Comparison of ENCODE assay signal across 17 mouse cellular contexts in the genomic region with DNA sequence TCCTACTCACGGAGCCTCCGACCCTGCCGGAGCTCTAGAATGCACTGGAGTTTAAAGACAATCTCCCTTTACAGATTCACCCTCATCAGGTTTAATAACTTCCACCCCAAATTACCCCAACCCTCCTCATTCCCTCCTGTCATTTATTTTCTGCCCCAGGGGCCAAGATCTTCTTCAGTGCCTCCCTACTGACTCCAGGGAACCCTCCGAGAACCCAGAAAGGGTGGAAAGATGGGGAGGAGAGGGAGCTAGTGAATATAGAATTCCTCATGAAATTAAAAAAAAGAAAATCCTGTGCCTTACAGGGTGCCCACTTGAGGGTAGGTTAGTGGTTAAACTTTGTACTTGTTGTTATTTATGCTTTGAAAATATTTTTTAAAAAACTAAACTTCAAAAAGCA. TPM values are rescaled to one million over a fixed set of nuclear protein-coding genes. Genes with fewer than 3 reads are reported as not detected.
DNase-seq lines count a peak whose midpoint lies in the region; ATAC-seq and TF ChIP-seq lines count a peak whose summit lies in the region.
"Had no signal": no experiment of that assay in that cellular context is flagged by ENCODE, and none has a peak within 500 bp of the region (broad histone marks: within the 10 kb centered on the region; RNA-seq: fewer than 3 reads in every experiment).

No protein-coding gene starts in this region.

- no peak for ATAC-seq in embryonic facial prominence, embryonic 13.5 days (ENCODE audit: insufficient number of reproducible peaks, insufficient read depth, low FRiP score, low TSS enrichment, low read depth)
- no peak for ATAC-seq in midbrain, embryonic 14.5 days (ENCODE audit: low FRiP score, low TSS enrichment)
- ATAC-seq: intestine, embryonic 16.5 days; lung, postnatal 0 days had no signal

- peaks cover 4% of the 10 kb centered on the region for H3K27me3 ChIP-seq in kidney, adult 2 months (replicated peaks; ENCODE audit: control insufficient read depth, insufficient read depth, low read length)
- H3K27me3 ChIP-seq in embryonic facial prominence, embryonic 13.5 days = peaks cover 37% of the 10 kb centered on the region
- peaks cover 48% of the 10 kb centered on the region for H3K27me3 ChIP-seq in midbrain, embryonic 14.5 days (ENCODE audit: control insufficient read depth, insufficient read depth, low read length)

- peak overlapping the region; percentile 54; the same call in 1 of the 2 replicates for H3K9ac ChIP-seq in embryonic facial prominence, embryonic 13.5 days
- H3K9ac ChIP-seq in midbrain, embryonic 14.5 days (replicated peaks; ENCODE audit: low read length) = peak overlapping the region; percentile 39; the same call in 1 of the 2 replicates
- H3K9ac ChIP-seq: liver, embryonic 13.5 days; stomach, embryonic 15.5 days had no signal

- no peak for TF ChIP-seq POLR2A in kidney, adult 2 months (IDR thresholded peaks at IDR 0.05; ENCODE audit: low read depth, low read length)

- H3K4me2 ChIP-seq in embryonic facial prominence, embryonic 13.5 days = peak overlapping the region; percentile 42
- peak overlapping the region; percentile 42 for H3K4me2 ChIP-seq in midbrain, embryonic 14.5 days (ENCODE audit: low read length)
- H3K4me2 ChIP-seq: heart, embryonic 11.5 days; liver, embryonic 13.5 days; stomach, embryonic 15.5 days had no signal

- no peaks in the 10 kb centered on the region for H3K9me3 ChIP-seq in embryonic facial prominence, embryonic 13.5 days
- no peaks in the 10 kb centered on the region for H3K9me3 ChIP-seq in midbrain, embryonic 14.5 days (ENCODE audit: control insufficient read depth, low read length)
- H3K9me3 ChIP-seq: liver, embryonic 13.5 days; stomach, embryonic 15.5 days had no signal

- H3K36me3 ChIP-seq in kidney, adult 2 months (ENCODE audit: control insufficient read depth, insufficient read depth, low read length) = no peaks in the 10 kb centered on the region
- no peaks in the 10 kb centered on the region for H3K36me3 ChIP-seq in embryonic facial prominence, embryonic 13.5 days
- H3K36me3 ChIP-seq in midbrain, embryonic 14.5 days (ENCODE audit: control insufficient read depth, insufficient read depth, low read length) = no peaks in the 10 kb centered on the region
- H3K36me3 ChIP-seq: liver, embryonic 13.5 days; stomach, embryonic 15.5 days had no signal

- no peak for TF ChIP-seq CTCF in kidney, adult 2 months (conservative IDR thresholded peaks at IDR 0.05; ENCODE audit: insufficient read depth, insufficient read length, low read depth, low read length)

- 4% methylated on average over 4 of the region's 4 CpGs for WGBS in kidney, adult 2 months
- WGBS in embryonic facial prominence, embryonic 13.5 days = 4% methylated on average over 4 of the region's 4 CpGs
- WGBS in midbrain, embryonic 14.5 days = under 1% methylated on average over 4 of the region's 4 CpGs

- H3K27ac ChIP-seq in kidney, adult 2 months (ENCODE audit: insufficient read depth, low read depth, low read length) = peak overlapping the region; percentile 67; the same call in 1 of the 2 replicates
- peak overlapping the region; percentile 67 for H3K27ac ChIP-seq in embryonic facial prominence, embryonic 13.5 days
- H3K27ac ChIP-seq in midbrain, embryonic 14.5 days (replicated peaks; ENCODE audit: low read depth, low read length) = peak overlapping the region; percentile 73
- H3K27ac ChIP-seq: liver, embryonic 13.5 days; stomach, embryonic 15.5 days had no signal

- no peaks in the 10 kb centered on the region for H3K4me1 ChIP-seq in kidney, adult 2 months (ENCODE audit: control insufficient read depth, insufficient read depth, low read length)
- no peaks in the 10 kb centered on the region for H3K4me1 ChIP-seq in embryonic facial prominence, embryonic 13.5 days
- no peaks in the 10 kb centered on the region for H3K4me1 ChIP-seq in midbrain, embryonic 14.5 days (ENCODE audit: control insufficient read depth, insufficient read depth, low read length)
- H3K4me1 ChIP-seq: liver, embryonic 13.5 days had no signal

- no peak overlapping the region for H3K4me3 ChIP-seq in kidney, adult 2 months (ENCODE audit: insufficient read depth, low read depth, low read length)
- H3K4me3 ChIP-seq in embryonic facial prominence, embryonic 13.5 days = peak overlapping the region; percentile 13; the same call in 1 of the 2 replicates
- H3K4me3 ChIP-seq in midbrain, embryonic 14.5 days (replicated peaks; ENCODE audit: low read depth, low read length) = peak overlapping the region; percentile 20; the same call in 1 of the 2 replicates
- H3K4me3 ChIP-seq: liver, embryonic 13.5 days; stomach, embryonic 15.5 days had no signal

- peak; percentile 9 for DNase-seq in kidney, adult 2 months
- DNase-seq in kidney, postnatal 14 days = no peak
- DNase-seq in embryo, embryonic 11 days = peak; percentile 24
- peak; percentile 39 for DNase-seq in midbrain, embryonic 14.5 days
- no peak for DNase-seq in MN1 (ENCODE audit: low spot score)
- no peak for DNase-seq in right cerebral cortex, postnatal 4 days
- no peak for DNase-seq in urinary bladder, postnatal 14 days (ENCODE audit: low spot score)
- DNase-seq: cerebellum, adult 8-10 months; gastrocnemius, postnatal 36 days; liver, embryonic 13.5 days had no signal

RNA-seq across cellular contexts. Expression of gene Tfap2b, which starts 1.1 kb away (rescaled TPM):
- 36.0 and 44.2 TPM in 2 replicates for polyA plus RNA-seq in kidney, adult 2 months (2012; rRNA removed)
- 93.6 and 106 TPM in 2 replicates for polyA plus RNA-seq in embryonic facial prominence, embryonic 13.5 days (2015; fragmentation: Nextera tagmentation; extraction: Ambion mirVana)
- polyA plus RNA-seq in midbrain, embryonic 14.5 days (2014; fragmentation: Nextera tagmentation; extraction: Ambion mirVana) = 239 and 249 TPM in 2 replicates
- polyA plus RNA-seq: C2C12; small intestine, adult 2 months had no signal

Comparison
In these comparisons a context has a peak if more than half of its experiments do, and no peak if none do; other contexts are left out.
1. DNase-seq: peak in kidney, adult 2 months (single experiment), embryo, embryonic 11 days (single experiment) and midbrain, embryonic 14.5 days (single experiment); none in kidney, postnatal 14 days (single experiment), MN1 (single experiment), right cerebral cortex, postnatal 4 days (single experiment) and urinary bladder, postnatal 14 days (single experiment).
2. Peak in every context shown above with its lines, with median percentiles within 50 percentile points of each other: H3K27ac ChIP-seq.